Mouse (Mus musculus) right cerebral cortex, adult 18-20 months (tissue): ENCODE results near the gene 1700012A03Rik.

ENCODE experiments used
- DNase-seq: peaks from one replicate; pipeline ENCODE4 v3.0.0; 2022; ENCODE audit warnings: mixed read lengths

1700012A03Rik gene

DNA sequence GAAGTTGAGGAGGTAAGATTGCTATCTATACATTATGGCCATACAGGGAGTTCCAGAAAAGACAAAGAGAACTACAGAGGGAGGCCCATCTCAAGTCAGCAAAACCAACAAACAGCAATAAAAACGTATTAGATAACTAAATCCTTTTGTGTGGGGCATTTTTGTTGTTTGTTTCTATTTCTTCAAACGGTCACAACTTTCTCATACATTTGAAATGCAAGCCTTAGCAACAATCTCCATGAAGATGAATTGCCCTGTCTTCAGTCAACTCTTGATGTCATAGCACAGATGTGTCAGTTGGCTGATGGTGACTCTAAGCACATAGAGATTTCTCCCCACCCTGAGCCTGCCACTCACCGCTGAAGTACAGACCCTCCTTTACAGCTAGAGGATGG, at the start of gene 1700012A03Rik:
1700012A03Rik (plus strand) TSS at position 296 of the 395 bp plus-strand sequence.
- DNase-seq, result no peak

DNA sequence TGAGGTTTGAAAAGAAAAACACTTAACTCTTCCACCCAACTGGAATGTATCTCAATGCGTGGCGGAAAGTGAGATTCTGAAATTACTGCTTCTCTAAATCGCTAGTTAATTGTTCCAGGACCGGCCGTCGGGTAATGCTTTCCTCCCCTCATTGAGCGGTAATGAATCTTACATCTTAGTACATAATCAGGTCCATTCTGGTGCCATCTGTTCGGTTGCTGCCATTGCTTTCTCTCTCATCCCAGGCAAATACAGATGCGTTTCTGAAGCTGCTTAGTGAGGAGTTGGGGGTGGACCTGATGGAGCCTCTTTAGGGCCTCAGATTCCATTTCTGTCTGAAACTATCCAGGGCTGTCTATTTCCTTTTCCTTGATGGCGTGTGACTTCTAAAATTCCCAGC, 45.8 kb upstream of the 1700012A03Rik start:
- no peak for DNase-seq

DNA sequence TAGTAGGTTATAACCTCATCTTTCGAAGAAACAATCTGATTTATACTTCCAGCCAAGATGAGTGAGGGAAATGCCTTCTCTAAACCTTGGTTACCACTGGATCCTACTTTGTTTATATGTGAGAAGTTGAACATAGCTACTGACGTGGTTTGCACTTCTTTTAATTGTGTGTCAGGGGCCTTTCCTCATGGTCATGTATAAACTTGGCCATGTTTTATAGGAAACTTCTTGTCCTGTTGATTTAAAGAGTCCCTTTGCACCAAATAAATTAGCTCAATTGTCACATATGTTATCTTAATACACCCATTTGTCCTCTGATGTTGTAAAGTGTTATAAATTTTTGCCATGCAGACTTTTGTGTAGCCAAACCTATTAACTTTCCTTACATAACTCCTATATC, 44.1 kb upstream of the 1700012A03Rik start:
- DNase-seq, result no peak

GRCm38 (mm10) chr6:32006382-32006781, 43.7 kb upstream of the 1700012A03Rik start:
- DNase-seq, result no peak

DNA sequence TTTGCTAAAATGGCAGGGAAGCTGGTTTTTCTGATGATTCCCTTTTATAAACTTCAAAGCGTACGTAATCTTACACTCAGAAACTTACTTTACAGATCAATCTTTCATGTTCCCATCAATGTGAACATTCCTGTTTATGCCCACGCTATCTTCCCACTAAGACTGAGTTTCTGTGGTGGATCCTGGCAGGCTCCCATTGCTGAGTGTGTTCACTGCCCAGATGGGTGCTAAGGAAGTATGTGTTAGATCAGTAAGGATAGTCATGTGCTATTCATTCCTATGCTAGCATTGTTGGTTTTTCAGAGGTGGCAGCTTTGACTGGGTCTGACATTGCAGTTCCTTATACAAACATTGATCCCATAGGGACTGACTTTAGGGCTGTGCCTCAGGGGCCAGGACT, 42.7 kb upstream of the 1700012A03Rik start:
- DNase-seq, result peak; percentile 43

DNA sequence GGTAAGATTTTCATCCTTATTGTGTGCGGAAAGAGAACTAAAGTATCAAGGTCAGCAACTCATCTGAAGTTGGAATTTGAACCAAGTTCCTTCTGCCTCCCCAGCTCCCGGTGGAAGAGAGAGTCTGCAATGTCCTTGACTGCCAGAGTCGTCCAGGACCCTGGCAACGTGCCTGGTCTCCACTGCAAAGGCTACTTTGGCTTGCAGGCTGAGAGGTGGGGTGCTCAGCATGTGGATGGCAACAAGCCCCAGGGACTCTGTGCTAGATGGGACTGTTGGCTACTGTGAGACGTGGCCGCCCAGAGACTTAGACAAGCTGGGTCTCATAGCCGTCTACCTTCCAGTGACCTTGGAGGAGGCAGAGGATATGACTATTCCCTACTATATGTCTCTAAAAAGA, 33.2 kb upstream of the 1700012A03Rik start:
- DNase-seq, result no peak

DNA sequence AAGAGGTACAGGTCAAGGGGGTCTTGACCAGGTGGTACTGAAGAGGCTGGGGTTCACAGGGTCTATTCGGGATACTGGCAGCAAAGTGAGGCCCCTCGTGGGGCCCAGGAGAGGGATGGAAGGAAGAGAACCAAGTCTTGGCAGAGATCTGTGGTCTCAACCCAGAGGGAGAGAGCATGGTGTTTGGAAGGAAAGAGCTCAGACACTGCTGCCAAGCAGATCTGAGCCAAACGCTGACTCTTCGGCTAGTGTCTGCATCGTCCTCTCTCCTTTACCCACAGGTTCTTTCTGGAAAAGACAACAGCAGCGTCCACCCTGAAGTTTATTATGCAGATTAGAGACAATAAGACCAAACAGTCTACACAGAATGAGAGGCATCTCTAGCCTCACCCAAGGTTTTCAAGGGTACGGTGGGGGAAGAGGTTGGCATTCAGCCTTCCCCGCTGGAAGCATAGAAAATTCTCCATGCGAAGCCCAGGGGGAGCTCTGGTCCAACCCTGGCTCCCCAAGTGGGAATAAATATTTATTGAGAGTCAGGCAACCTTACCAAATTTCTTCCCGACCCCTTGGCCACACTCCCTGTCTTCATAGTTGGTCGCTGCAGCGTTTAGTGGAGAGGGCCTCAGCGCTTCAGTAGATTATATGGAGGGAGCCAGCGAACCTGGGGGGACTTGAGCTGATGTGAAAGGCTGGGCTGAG, 32.5 kb upstream of the 1700012A03Rik start:
- no peak for DNase-seq

DNA sequence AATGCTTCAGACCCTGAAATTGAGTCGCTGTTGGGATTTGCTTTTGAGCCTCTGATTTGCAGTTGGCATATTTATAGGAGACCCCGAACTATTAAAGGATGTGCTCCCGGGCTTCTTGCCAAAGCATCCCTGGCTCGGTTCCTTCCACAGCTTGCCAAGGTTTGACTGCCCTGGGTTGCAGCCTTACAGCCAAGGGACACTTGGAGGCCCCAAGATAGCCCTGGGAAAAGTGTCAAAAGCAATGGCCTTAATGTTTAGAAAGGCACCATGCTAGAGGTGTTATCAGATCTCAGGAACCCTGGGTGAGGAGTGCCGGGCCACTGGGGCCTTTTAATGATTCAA, 32.0 kb upstream of the 1700012A03Rik start:
- DNase-seq, result no peak

- no peak for DNase-seq
Measured at GRCm38 (mm10) chr6:32021853-32022536, 28.1 kb upstream of the 1700012A03Rik start.

DNA sequence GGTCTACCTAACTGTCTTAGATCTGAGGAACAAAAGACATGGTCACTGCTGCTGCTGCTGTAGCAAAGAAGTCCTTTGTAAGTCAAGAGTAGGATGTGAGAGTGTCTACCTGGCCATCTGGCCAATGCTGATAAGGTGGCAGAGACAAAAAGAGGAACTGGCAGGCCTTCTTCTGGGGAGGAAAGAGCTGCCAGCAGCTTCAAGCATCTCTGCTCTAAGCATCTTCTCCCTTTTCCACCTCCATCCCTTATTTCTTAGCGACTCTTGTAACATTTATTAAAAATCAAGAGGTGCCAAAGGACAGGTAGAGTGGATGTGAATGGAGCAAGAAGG, 27.5 kb upstream of the 1700012A03Rik start:
- no peak for DNase-seq

- no peak for DNase-seq
Measured at GRCm38 (mm10) chr6:32028228-32029009, 21.6 kb upstream of the 1700012A03Rik start.

DNA sequence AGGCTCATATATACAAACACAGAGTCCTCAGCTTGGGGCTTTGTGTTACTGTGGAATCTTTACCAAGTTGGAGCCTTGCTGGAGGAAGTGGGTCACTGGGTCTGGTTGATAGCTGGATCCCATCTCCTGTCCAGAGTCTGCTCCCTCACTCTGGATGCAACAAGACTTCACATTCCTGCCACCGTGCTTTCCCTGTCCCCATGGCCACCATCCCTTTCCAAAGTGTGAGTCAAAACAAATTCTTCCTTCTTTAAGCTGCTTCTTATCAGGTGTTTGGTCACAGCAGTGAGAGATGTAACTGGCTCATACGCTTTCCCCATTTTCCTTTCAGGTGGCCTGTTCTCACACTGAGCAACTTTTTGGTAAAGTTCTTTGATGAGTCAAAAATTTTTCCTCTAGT, 15.8 kb upstream of the 1700012A03Rik start:
- no peak for DNase-seq

DNA sequence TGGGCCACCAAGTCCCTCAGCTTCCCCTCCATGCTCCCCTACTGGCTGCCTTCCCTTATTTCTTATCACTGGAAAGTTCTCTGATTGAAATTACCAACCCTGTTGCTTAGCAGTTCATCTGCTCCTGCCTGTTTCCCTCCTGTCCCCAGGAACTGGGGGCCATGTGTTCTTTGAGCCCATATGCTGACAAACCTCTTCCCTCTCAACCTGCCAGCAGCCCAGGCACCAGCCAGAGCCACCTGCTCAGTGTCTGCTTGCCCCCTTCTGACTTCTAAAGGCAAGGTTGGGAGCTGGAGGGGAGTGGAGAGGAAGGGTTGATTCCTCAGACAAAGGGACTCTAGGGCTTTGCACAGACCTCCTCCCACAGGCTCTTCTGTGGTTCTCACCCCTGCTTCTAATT, 4.7 kb upstream of the 1700012A03Rik start:
- DNase-seq, result no peak

DNA sequence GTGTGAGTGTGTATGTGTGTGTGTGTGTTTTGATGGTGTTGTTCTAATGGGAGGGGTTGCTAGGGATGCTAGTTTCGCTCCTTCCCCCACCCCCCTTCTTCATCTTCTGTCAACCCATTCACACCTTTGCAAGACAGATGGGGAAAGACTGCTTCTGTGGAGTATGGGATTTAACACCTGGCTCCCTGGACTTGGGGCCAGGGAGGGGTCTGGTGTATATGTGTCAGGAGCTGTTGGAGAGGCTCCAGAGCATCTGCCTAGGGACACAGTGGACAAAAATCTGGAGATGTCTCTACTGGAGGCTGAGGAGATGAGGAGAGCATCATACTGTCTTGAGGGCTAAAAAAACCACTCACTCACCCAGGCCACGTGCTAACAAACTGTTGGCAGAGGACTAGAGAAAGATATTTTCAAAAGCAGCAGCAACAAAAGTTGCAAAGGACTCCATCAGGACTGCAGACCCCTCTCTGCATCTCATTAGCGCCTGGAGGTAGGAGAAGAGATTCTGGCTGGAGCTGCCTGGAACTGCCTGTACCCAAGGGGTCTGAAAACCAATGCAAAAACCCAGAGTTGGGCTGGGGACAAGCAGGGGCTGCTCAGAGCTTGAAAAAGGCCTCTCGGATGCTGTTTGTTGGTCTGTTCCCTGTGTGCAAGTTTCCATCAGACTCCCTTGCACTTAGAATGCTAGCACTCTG, 643 bp upstream of the 1700012A03Rik start:
- DNase-seq, result no peak

DNA sequence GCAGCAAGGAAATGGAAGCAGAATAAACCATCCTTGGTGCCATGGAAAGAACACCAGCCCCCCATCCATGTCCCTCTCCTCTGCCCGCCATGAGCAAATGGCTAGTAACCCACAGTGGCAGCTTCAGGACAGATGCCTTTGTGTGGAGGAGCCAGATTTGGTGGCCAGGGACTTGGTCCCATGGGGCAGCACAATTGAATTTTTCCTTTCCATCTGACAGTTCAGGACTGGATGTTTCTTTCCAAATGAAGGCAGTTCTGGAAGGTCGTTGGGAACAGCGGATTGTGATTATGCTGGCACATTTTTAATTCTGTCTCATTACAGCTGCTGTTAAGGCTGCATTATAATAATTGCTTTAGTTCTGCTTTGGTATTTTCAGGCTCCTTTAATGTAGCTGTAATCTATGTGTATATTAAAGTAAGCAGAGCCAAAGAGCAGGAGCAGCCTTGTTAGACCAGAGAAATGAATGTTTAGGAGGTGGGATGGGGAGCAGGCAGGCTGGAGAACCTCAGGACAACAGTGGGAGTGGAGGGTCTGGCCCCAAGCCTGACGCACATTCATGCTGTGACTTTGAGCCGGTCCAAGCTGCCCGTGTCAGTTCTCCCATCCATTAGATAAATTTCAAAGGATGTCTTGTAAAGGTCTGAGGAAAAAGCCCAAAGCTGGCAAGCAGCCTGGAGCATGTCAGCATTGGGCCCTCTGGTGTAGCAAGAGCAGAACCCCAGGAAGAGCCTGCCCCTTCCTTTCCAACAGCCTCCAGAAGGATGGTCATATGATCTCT, 2.3 kb downstream of the 1700012A03Rik start:
- DNase-seq, result no peak

- DNase-seq, result no peak
Measured at GRCm38 (mm10) chr6:32056525-32056924, 6.5 kb downstream of the 1700012A03Rik start.

DNA sequence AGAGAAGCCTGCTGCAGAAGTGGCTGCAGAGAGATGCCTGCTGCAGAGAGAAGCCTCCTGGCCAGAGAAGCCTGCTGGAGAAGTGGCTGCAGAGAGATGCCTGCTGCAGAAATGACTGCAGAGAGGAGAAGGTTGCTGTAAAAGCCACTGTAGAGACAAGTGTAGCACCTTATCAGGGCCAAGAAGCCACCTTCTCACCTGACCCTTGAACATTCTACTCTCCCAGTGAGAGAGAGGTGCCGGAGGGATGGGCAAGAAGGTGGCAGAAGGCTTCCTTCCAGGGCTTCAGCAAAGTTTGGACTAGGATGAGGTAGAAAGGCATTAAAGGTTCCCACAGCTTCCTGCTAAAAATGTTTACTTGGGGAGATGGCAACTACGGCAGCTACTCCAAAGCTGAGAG, 8.5 kb downstream of the 1700012A03Rik start:
- DNase-seq, result no peak

DNA sequence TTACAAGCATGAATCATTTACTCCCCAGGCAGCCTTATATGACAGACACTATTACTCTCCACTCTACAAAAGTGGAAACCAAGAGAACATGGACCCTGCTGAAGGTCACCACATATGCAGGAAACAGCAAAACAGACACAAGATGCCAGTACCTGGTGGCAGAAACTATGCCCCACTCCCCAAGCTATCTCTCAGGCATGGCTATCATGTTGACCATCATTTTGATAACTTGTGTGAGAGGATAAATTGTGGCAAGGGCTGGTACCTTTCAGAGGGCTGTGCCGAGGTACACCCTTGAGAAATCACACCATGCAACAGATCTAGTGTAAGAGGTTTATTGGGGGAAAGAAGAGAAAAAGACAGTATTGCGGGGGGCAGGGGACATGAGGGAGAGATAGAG, 10.6 kb downstream of the 1700012A03Rik start:
- DNase-seq, result no peak

DNA sequence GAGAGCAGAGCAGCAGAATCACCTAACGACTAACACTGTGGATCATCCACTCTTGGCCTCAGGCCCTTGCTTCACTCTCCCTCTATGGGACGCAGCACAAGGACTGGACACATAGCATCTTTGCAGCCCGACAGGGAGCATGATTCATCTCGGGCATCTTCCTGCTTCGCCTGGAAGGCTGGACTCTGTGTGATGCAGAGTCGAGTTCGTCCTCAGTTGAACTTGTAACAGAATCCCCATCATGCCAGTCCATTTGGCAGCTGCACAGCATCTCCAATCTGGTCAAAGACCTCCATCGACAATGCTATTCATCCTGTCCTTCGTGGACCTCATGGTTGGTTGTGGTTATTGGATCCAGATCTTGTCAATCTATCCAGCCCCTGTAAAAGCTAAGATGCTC, 11.2 kb downstream of the 1700012A03Rik start:
- no peak for DNase-seq

- no peak for DNase-seq
Measured at GRCm38 (mm10) chr6:32065789-32066510, 15.9 kb downstream of the 1700012A03Rik start.

- no peak for DNase-seq
Measured at GRCm38 (mm10) chr6:32072161-32072560, 22.1 kb downstream of the 1700012A03Rik start.

DNA sequence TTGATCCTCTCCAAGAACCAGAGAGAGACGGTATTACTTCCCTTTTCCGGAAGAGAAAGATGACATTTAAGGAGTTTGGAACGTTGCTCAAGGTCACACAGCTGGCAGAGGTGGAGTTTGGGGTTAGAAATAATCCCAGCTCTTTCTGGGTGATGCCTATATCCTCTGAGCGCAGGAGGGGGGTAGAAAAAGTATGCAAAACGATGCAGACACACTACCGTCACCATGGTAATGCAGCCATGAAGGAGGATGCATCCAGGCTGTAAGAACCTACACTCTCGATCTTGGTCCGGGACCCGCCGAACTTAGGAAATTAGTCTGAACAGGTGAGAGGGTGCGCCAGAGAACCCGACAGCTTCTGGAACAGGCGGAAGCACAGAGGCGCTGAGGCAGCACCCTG, 43.3 kb downstream of the 1700012A03Rik start:
- DNase-seq, result no peak
